Mouse (Mus musculus): ENCODE results near the gene Med13l. TPM values are rescaled to one million over a fixed set of nuclear protein-coding genes. Genes with fewer than 3 reads are reported as not detected.

The Med13l gene
- polyA plus RNA-seq, 1 experiment from 2014 or later = 5.9 TPM

- no peak overlapping the region for H3K4me3 ChIP-seq (ENCODE audit: low read depth, low read length)
- 91% methylated on average over 10 of the region's 10 CpGs for WGBS (ENCODE audit: insufficient replicate concordance)
- H3K4me1 ChIP-seq (ENCODE audit: insufficient read depth) = no peaks in the 10 kb centered on the region
- no peak overlapping the region for H3K4me2 ChIP-seq (ENCODE audit: low read depth, low read length)
- no peak overlapping the region for H3K27ac ChIP-seq (ENCODE audit: low read depth)
- DNase-seq = no peak
- no peak for ATAC-seq
- H3K36me3 ChIP-seq (replicated peaks; ENCODE audit: insufficient read depth, low read length) = peaks cover 91% of the 10 kb centered on the region
- no peak for TF ChIP-seq EP300 (IDR thresholded peaks at IDR 0.05; ENCODE audit: low read depth)
- no peak for TF ChIP-seq CTCF (IDR thresholded peaks at IDR 0.05; ENCODE audit: low read depth)
- H3K9ac ChIP-seq (replicated peaks) = no peak overlapping the region
- no peaks in the 10 kb centered on the region for H3K9me3 ChIP-seq (ENCODE audit: low read length)
- no peaks in the 10 kb centered on the region for H3K27me3 ChIP-seq (ENCODE audit: insufficient read depth, low read length)
Measured at GRCm38 (mm10) chr5:118747026-118747425, 186.5 kb downstream of the Med13l start.

GRCm38 (mm10) chr5:118751446-118752179, 191.1 kb downstream of the Med13l start:
- Histone ChIP-seq H3K36me3 (replicated peaks; ENCODE audit: insufficient read depth, low read length) (peaks cover 93% of the 10 kb centered on the region), H3K4me2 (ENCODE audit: low read depth, low read length) (no peak overlapping the region), H3K27ac (ENCODE audit: low read depth) (no peak overlapping the region), H3K27me3 (ENCODE audit: insufficient read depth, low read length) (no peaks in the 10 kb centered on the region), H3K4me3 (ENCODE audit: low read depth, low read length) (no peak overlapping the region), H3K9ac (replicated peaks) (no peak overlapping the region), H3K9me3 (ENCODE audit: low read length) (no peaks in the 10 kb centered on the region), H3K4me1 (ENCODE audit: insufficient read depth) (no peaks in the 10 kb centered on the region)
- DNase-seq (no peak), ATAC-seq (no peak)
- WGBS (ENCODE audit: insufficient replicate concordance) = 88% methylated on average over 13 of the region's 13 CpGs
- TF ChIP-seq EP300 (IDR thresholded peaks at IDR 0.05; ENCODE audit: low read depth) (no peak), CTCF (IDR thresholded peaks at IDR 0.05; ENCODE audit: low read depth) (no peak)

- no peaks in the 10 kb centered on the region for H3K9me3 ChIP-seq (ENCODE audit: low read length)
- no peak overlapping the region for H3K9ac ChIP-seq (replicated peaks)
- peaks cover 95% of the 10 kb centered on the region for H3K36me3 ChIP-seq (replicated peaks; ENCODE audit: insufficient read depth, low read length)
- H3K4me3 ChIP-seq (ENCODE audit: low read depth, low read length) = no peak overlapping the region
- H3K4me1 ChIP-seq (ENCODE audit: insufficient read depth) = no peaks in the 10 kb centered on the region
- no peak overlapping the region for H3K27ac ChIP-seq (ENCODE audit: low read depth)
- no peaks in the 10 kb centered on the region for H3K27me3 ChIP-seq (ENCODE audit: insufficient read depth, low read length)
- DNase-seq (no peak), ATAC-seq (no peak)
- H3K4me2 ChIP-seq (ENCODE audit: low read depth, low read length) = no peak overlapping the region
- 84% methylated on average over 3 of the region's 3 CpGs for WGBS (ENCODE audit: insufficient replicate concordance)
- TF ChIP-seq CTCF (IDR thresholded peaks at IDR 0.05; ENCODE audit: low read depth) (no peak), EP300 (IDR thresholded peaks at IDR 0.05; ENCODE audit: low read depth) (no peak)
Measured at GRCm38 (mm10) chr5:118752868-118753267, 192.4 kb downstream of the Med13l start.

GRCm38 (mm10) chr5:118753471-118754044, 193.1 kb downstream of the Med13l start:
- no peak overlapping the region for H3K9ac ChIP-seq (replicated peaks)
- no peak for TF ChIP-seq CTCF (IDR thresholded peaks at IDR 0.05; ENCODE audit: low read depth)
- no peak for TF ChIP-seq EP300 (IDR thresholded peaks at IDR 0.05; ENCODE audit: low read depth)
- H3K9me3 ChIP-seq (ENCODE audit: low read length) = no peaks in the 10 kb centered on the region
- H3K27me3 ChIP-seq (ENCODE audit: insufficient read depth, low read length) = no peaks in the 10 kb centered on the region
- no peak overlapping the region for H3K27ac ChIP-seq (ENCODE audit: low read depth)
- H3K4me3 ChIP-seq (ENCODE audit: low read depth, low read length) = no peak overlapping the region
- DNase-seq = no peak
- H3K4me2 ChIP-seq (ENCODE audit: low read depth, low read length) = no peak overlapping the region
- WGBS (ENCODE audit: insufficient replicate concordance) = 87% methylated on average over 10 of the region's 10 CpGs
- H3K4me1 ChIP-seq (ENCODE audit: insufficient read depth) = no peaks in the 10 kb centered on the region
- peaks cover 98% of the 10 kb centered on the region for H3K36me3 ChIP-seq (replicated peaks; ENCODE audit: insufficient read depth, low read length)
- no peak for ATAC-seq

- ATAC-seq = no peak
- no peak overlapping the region for H3K27ac ChIP-seq (ENCODE audit: low read depth)
- H3K36me3 ChIP-seq (replicated peaks; ENCODE audit: insufficient read depth, low read length) = peaks cover 98% of the 10 kb centered on the region
- H3K9ac ChIP-seq (replicated peaks) = no peak overlapping the region
- H3K27me3 ChIP-seq (ENCODE audit: insufficient read depth, low read length) = no peaks in the 10 kb centered on the region
- no peak overlapping the region for H3K4me3 ChIP-seq (ENCODE audit: low read depth, low read length)
- H3K4me2 ChIP-seq (ENCODE audit: low read depth, low read length) = no peak overlapping the region
- no peaks in the 10 kb centered on the region for H3K9me3 ChIP-seq (ENCODE audit: low read length)
- no peaks in the 10 kb centered on the region for H3K4me1 ChIP-seq (ENCODE audit: insufficient read depth)
- no peak for DNase-seq
- TF ChIP-seq EP300 (IDR thresholded peaks at IDR 0.05; ENCODE audit: low read depth) (no peak), CTCF (IDR thresholded peaks at IDR 0.05; ENCODE audit: low read depth) (no peak)
- WGBS (ENCODE audit: insufficient replicate concordance) = 93% methylated on average over 4 of the region's 4 CpGs
Measured at GRCm38 (mm10) chr5:118754191-118754759, 193.8 kb downstream of the Med13l start.

- Histone ChIP-seq H3K4me1 (ENCODE audit: insufficient read depth) (no peaks in the 10 kb centered on the region), H3K36me3 (replicated peaks; ENCODE audit: insufficient read depth, low read length) (peaks cover 97% of the 10 kb centered on the region), H3K9ac (replicated peaks) (no peak overlapping the region), H3K4me2 (ENCODE audit: low read depth, low read length) (no peak overlapping the region), H3K9me3 (ENCODE audit: low read length) (no peaks in the 10 kb centered on the region), H3K27me3 (ENCODE audit: insufficient read depth, low read length) (no peaks in the 10 kb centered on the region), H3K4me3 (ENCODE audit: low read depth, low read length) (no peak overlapping the region), H3K27ac (ENCODE audit: low read depth) (no peak overlapping the region)
- DNase-seq (no peak), ATAC-seq (no peak)
- 74% methylated on average over 2 of the region's 2 CpGs for WGBS (ENCODE audit: insufficient replicate concordance)
- TF ChIP-seq EP300 (IDR thresholded peaks at IDR 0.05; ENCODE audit: low read depth) (no peak), CTCF (IDR thresholded peaks at IDR 0.05; ENCODE audit: low read depth) (peak; percentile 41)
Measured at GRCm38 (mm10) chr5:118756078-118756477, 195.6 kb downstream of the Med13l start.
